Mouse (Mus musculus) lung, embryonic 15.5 days (tissue): ENCODE results near the gene Gapdh. TPM values are rescaled to one million over a fixed set of nuclear protein-coding genes. Genes with fewer than 3 reads are reported as not detected.

Experiments
- ATAC-seq: fragments of 200-750 bp; cut with Nextera tagmentation; 2 replicates; pipeline ENCODE4 v1.8.0; 2017; ENCODE audit warnings: moderate number of reproducible peaks, borderline replicate concordance; ENCODE audit not compliant: low FRiP score, low TSS enrichment; ENCODE audit errors: extremely low read depth
- H3K27ac ChIP-seq: fragments of 300-500 bp; sonication (generic); 2 replicates; pipeline ENCODE4 v1.5.1; 2015; ENCODE audit warnings: moderate library complexity, mild to moderate bottlenecking, inconsistent platforms
- H3K27me3 ChIP-seq: fragments of 300-500 bp; sonication (generic); 2 replicates; pipeline ENCODE4 v1.6.1; 2015; ENCODE audit warnings: inconsistent platforms
- H3K36me3 ChIP-seq: fragments of 300-500 bp; sonication (generic); 2 replicates; pipeline ENCODE4 v1.6.1; 2015; ENCODE audit warnings: inconsistent platforms
- H3K4me1 ChIP-seq: fragments of 300-500 bp; sonication (generic); 2 replicates; pipeline ENCODE4 v1.6.1; 2015; ENCODE audit warnings: inconsistent platforms
- H3K4me2 ChIP-seq: fragments of 300-500 bp; sonication (generic); 2 replicates; pipeline ENCODE4 v1.6.1; 2015; ENCODE audit warnings: inconsistent platforms, mild to moderate bottlenecking, moderate library complexity
- H3K4me3 ChIP-seq: fragments of 300-500 bp; sonication (generic); 2 replicates; pipeline ENCODE4 v1.5.1; 2015; ENCODE audit warnings: mild to moderate bottlenecking, inconsistent platforms
- H3K9ac ChIP-seq: fragments of 300-500 bp; sonication (generic); 2 replicates; pipeline ENCODE4 v1.6.1; 2015; ENCODE audit warnings: inconsistent platforms
- H3K9me3 ChIP-seq: fragments of 300-500 bp; sonication (generic); 2 replicates; pipeline ENCODE4 v1.6.1; 2016; ENCODE audit warnings: inconsistent platforms
- WGBS: fragments of 180-500 bp; shearing (Covaris S2); methylation state at CpG from one replicate; pipeline ENCODE4 v1.1.7; 2015; 5-methylcytosine and 5-hydroxymethylcytosine counted together
- polyA plus RNA-seq: library from polyadenylated mRNA; unstranded; fragments of >200 nt; fragmentation: Nextera tagmentation; extraction: Ambion mirVana; gene quantifications from 2 replicates; pipeline ENCODE4 v1.2.1, GENCODE M21; 2015

The Gapdh gene
- polyA plus RNA-seq, 1 experiment from 2014 or later, result 1,765 TPM

DNA sequence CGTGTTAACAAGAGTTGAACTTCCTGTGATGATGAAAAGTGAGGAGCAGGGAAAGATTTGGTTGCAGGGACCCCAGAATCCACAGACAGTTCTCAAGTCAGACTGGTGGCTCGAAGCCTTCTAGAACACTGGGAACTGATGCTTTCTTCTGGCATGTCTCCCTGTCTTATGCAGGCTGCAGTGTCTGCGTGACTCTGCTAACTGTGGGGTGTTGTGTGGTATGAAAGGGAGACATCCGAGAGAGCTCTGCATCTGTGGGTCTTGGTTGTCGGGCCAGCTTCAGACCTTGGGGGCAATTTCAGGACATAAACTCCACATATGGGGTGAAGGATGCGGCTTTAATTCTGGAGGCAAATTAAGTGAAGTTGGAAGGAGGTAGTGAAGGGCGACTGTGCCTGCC, 20.1 kb downstream of the Gapdh start:
- ATAC-seq, result no peak
- Histone ChIP-seq H3K4me3 (peak overlapping the region; percentile 64), H3K36me3 (peaks cover 26% of the 10 kb centered on the region), H3K9ac (peak overlapping the region; percentile 60; the same call in 1 of the 2 replicates), H3K9me3 (no peaks in the 10 kb centered on the region), H3K4me1 (peaks cover 46% of the 10 kb centered on the region), H3K4me2 (peak overlapping the region; percentile 89), H3K27me3 (no peaks in the 10 kb centered on the region), H3K27ac (no peak overlapping the region)
- WGBS, result 54% methylated on average over 7 of the region's 7 CpGs

DNA sequence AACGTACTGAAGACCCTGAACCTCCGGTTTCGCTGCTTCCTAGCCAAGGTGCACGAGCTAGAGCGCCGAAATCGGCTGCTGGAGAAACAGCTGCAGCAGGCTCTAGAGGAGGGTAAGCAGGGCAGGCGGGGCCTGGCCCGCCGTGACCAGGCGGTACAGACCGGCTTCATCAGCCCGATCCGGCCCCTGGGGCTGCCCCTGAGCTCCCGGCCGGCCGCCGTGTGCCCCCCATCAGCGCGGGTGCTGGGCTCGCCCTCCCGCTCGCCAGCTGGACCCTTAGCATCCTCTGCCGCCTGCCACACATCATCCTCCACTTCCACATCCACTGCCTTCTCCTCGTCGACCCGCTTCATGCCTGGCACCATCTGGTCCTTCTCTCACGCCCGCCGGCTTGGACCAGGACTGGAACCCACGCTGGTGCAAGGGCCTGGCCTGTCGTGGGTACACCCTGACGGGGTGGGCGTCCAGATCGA, 20.8 kb downstream of the Gapdh start:
- H3K4me2 ChIP-seq, result peak overlapping the region; percentile 89
- H3K27ac ChIP-seq, result peak overlapping the region; percentile 81
- peaks cover 33% of the 10 kb centered on the region for H3K36me3 ChIP-seq
- peaks cover 46% of the 10 kb centered on the region for H3K4me1 ChIP-seq
- peak overlapping the region; percentile 60 for H3K9ac ChIP-seq
- peak overlapping the region; percentile 64 for H3K4me3 ChIP-seq
- peak; percentile 63 for ATAC-seq
- 5% methylated on average over 35 of the region's 35 CpGs for WGBS
- no peaks in the 10 kb centered on the region for H3K9me3 ChIP-seq
- no peaks in the 10 kb centered on the region for H3K27me3 ChIP-seq

DNA sequence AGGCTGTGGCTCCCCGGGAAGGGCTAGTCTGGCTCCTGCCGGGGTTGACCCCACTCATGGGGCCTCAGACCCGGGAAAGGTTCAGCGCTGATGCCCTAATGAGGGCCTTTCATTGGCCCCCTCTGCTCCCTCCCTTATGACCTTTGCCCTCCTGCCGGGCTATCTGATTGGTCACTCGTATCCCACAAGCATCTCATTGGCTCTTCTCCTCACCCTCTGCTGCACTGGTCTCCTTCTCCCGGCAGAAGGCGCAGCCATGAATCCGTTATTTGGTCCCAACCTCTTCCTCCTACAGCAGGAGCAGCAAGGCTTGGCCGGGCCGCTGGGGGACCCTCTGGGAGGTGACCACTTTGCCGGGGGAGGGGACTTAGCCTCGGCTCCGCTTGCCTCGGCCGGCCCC, 21.3 kb downstream of the Gapdh start, which contains the start of gene Iffo1:
Gene Iffo1 (plus strand): TSS at position 241 of the 400 bp plus-strand sequence.
- Histone ChIP-seq H3K4me3 (peak within 1 kb of the TSS; percentile 64), H3K9me3 (no peaks in the 10 kb centered on the region), H3K4me2 (peak within 1 kb of the TSS; percentile 89), H3K27me3 (no peaks in the 10 kb centered on the region), H3K9ac (peak within 1 kb of the TSS; percentile 60), H3K4me1 (peaks cover 46% of the 10 kb centered on the region), H3K27ac (peak within 1 kb of the TSS; percentile 81), H3K36me3 (peaks cover 38% of the 10 kb centered on the region)
- 1% methylated on average over 16 of the region's 16 CpGs for WGBS
- ATAC-seq, result peak; percentile 91

DNA sequence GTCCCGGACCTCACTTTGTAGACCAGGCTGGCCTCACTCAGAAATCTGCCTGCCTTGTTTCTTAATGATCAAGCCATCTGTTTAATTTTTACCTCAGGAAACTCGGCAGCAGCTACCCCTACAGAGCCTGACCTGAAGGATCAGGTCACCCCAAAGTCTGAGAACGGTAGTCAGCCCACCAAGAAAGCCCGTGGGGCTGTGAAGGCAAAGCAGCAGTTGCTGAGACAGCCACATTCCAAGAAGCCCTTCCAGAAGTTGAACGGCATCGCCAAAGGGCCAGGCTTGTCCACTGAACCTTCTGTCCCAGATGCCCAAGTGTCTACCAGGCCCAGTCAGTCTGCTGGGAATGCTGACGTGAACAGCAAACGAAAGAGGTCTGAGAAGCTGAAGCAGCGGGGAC, 22.4 kb downstream of the Gapdh start:
- Histone ChIP-seq H3K36me3 (peaks cover 49% of the 10 kb centered on the region), H3K9me3 (no peaks in the 10 kb centered on the region), H3K9ac (no peak overlapping the region), H3K27ac (no peak overlapping the region), H3K4me3 (no peak overlapping the region), H3K4me2 (no peak overlapping the region), H3K27me3 (no peaks in the 10 kb centered on the region), H3K4me1 (peaks cover 37% of the 10 kb centered on the region)
- WGBS, result 75% methylated on average over 9 of the region's 9 CpGs
- no peak for ATAC-seq

DNA sequence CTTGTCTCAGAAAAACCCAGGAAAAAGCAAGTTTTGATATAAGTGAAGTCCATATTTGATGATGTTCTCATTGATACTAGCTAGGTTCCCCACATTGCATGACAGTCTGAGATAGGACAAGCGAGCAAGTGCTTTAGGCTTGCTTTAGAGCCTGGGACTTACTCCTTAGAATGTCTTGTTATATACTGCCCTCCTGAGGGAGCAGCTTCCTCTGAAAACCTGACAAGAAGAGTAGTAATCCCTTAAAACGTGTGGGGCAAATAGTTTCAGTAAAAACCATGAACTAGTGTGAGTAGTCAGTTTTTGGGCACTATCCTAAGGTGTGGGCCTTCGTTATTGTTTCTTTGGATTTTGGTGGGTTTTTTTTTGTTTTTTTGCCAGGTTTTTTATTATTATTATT, 23.1 kb downstream of the Gapdh start:
- Histone ChIP-seq H3K9me3 (no peaks in the 10 kb centered on the region), H3K27ac (no peak overlapping the region), H3K4me3 (no peak overlapping the region), H3K27me3 (no peaks in the 10 kb centered on the region), H3K4me2 (no peak overlapping the region), H3K36me3 (peaks cover 56% of the 10 kb centered on the region), H3K9ac (no peak overlapping the region), H3K4me1 (peaks cover 29% of the 10 kb centered on the region)
- WGBS, result 70% methylated on average over 3 of the region's 3 CpGs
- ATAC-seq, result no peak

DNA sequence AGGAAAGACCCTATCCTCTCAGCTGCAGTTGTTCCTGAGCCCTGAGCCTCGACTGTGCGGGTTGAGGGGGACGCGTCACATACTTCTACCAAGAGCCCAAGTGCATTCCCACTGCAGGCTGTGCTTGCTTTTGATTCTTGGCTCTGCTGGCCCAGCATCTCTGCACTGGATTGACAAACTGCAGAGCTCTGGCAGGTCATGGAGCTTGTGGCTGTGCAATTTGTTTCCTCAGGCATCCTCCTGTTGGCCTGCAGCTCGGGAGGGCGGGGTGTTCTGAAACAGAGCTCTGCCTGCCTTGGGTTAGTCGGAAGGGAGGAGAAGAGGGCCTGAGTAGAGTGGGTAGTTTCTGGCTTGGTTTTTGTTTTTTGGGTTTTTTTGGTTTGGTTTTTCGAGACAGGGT, 23.8 kb downstream of the Gapdh start:
- H3K36me3 ChIP-seq, result peaks cover 62% of the 10 kb centered on the region
- no peak overlapping the region for H3K4me2 ChIP-seq
- whole genome bisulfite sequencing, result 94% methylated on average over 8 of the region's 8 CpGs

DNA sequence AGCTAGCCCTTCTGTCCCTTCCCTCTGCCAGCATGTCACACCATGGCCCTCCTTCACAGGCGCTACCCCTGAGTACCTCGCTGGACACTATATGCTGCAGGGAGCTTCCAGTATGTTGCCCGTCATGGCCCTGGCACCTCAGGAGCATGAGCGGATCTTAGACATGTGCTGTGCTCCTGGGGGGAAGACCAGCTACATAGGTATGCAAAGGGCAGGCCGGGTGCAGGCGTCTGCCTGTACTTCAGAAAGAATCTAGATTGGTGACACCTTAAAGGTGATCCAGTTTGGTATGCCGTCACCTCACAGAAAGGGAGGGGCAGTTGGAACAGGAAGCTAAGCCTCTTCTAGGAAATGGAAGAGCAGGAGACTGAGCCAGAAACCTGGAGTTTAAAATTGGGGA, 26.5 kb downstream of the Gapdh start:
- no peak overlapping the region for H3K27ac ChIP-seq
- no peaks in the 10 kb centered on the region for H3K9me3 ChIP-seq
- no peak overlapping the region for H3K4me3 ChIP-seq
- no peak overlapping the region for H3K9ac ChIP-seq
- H3K27me3 ChIP-seq, result no peaks in the 10 kb centered on the region
- ATAC-seq, result no peak
- peaks cover 1% of the 10 kb centered on the region for H3K4me1 ChIP-seq
- 85% methylated on average over 7 of the region's 7 CpGs for WGBS
- H3K4me2 ChIP-seq, result no peak overlapping the region
- peaks cover 88% of the 10 kb centered on the region for H3K36me3 ChIP-seq

More for the DNA sequence above, 23.8 kb downstream of the Gapdh start:
- ATAC-seq, result no peak
- H3K4me3 ChIP-seq, result no peak overlapping the region
- no peak overlapping the region for H3K9ac ChIP-seq
- no peak overlapping the region for H3K27ac ChIP-seq
- no peaks in the 10 kb centered on the region for H3K9me3 ChIP-seq
- no peaks in the 10 kb centered on the region for H3K27me3 ChIP-seq
- H3K4me1 ChIP-seq, result peaks cover 24% of the 10 kb centered on the region

DNA sequence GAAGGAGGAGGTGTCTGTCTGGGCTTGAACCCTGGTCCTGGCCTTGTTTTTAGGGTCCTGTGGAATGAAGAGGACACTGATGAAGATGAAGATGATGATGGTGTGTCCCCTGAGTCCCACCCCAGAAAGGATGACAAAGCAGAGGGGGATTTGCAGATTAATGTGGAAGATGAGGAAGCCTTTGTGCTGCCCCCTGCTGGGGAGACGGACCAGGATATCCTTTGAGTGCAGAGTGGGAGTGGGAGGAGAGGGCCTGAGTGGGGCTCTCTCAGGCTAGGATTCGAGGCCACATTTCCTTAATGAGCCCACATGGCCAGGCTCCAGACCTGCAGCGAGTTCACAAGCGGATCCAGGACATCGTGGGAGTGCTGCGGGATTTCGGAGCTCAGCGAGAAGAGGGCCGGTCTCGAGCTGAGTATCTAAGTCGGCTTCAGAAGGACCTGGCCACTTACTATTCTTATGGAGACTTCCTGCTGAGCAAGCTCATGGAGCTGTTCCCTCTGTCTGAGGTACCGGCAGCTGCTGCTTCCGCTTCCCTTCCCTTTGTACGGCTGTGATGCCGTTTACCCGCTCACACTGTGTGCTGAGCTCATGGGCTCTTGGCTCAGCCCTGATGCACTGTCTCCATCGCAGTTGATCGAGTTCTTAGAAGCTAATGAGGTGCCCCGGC, 29.1 kb downstream of the Gapdh start:
- 0 out of 2 replicates have a peak, but pooled peaks cover 3% of the 10 kb centered on the region for H3K4me1 ChIP-seq
- H3K9ac ChIP-seq, result no peak overlapping the region
- no peak overlapping the region for H3K27ac ChIP-seq
- no peaks in the 10 kb centered on the region for H3K9me3 ChIP-seq
- WGBS, result 86% methylated on average over 19 of the region's 19 CpGs
- H3K27me3 ChIP-seq, result no peaks in the 10 kb centered on the region
- peaks cover 88% of the 10 kb centered on the region for H3K36me3 ChIP-seq
- no peak overlapping the region for H3K4me3 ChIP-seq
- H3K4me2 ChIP-seq, result no peak overlapping the region
- ATAC-seq, result no peak

DNA sequence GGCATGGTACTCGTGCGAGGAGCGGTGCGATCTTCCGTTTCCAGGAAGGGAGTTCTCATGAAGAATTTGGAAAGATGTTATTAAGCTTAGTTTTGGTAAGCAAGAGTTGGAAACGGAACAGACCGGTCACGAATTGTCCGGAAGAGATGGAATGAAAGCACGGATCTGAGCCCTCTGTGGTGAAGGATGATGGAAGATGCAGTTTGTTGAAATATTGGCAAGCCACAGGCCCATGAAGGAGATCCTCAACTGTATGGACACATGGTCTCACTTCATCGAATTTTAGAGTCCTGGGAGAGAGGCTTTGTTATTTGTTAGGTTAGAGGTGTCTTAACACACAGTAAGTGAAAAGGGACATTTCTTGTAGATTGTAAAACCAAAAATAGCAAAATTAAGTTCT, 33.8 kb downstream of the Gapdh start:
- 4% methylated on average over 11 of the region's 11 CpGs for WGBS
- peaks cover 73% of the 10 kb centered on the region for H3K36me3 ChIP-seq
- H3K4me2 ChIP-seq, result peak overlapping the region; percentile 83
- no peaks in the 10 kb centered on the region for H3K9me3 ChIP-seq
- H3K4me1 ChIP-seq, result peaks cover 7% of the 10 kb centered on the region; the same call in 1 of the 2 replicates
- no peaks in the 10 kb centered on the region for H3K27me3 ChIP-seq
- no peak overlapping the region for H3K27ac ChIP-seq
- peak overlapping the region; percentile 82 for H3K9ac ChIP-seq
- ATAC-seq, result no peak
- H3K4me3 ChIP-seq, result peak overlapping the region; percentile 82

DNA sequence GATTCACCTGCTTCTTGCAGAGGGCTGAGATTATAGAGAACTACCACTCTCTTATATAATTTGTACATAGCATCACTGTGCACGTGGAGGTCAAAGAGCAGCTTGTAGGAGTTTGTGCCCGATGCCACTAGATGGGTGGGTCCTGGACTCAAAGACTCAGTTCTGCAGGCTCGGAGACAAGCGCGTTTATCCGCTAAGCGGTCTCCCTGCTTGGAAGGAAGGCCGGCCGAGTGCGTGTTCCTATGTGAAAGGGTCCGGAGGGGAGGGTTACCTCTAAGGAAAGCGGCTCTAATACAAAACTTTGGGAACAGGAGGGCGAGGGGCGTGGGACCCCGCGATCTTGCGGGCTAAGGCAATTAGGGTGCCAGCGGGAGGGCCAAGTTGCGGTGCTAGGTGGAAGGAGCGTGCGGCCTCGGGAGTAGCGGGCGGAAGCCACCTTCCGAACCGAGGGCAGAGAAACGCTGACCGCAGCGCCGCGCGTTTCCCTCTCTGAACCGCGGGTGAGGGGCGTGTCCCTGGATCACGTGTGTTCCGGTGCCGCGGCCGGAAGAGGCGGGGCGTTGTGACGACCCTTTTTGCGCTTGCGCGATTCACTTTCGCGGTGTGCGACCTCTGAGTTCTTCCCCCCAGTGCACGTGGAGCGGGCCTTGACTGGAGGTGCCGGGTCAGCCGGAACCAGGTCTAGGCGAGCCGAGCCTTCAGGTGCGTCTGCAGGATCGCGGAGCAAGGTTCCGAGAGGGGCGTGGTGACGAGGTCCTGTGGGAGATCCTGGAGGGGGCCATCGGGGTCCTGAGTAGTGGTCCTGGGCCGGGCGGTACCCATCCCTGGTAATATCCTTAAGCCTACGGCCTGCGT, 34.7 kb downstream of the Gapdh start, which contains the start of gene Nop2:
Gene Nop2 (plus strand): TSS at position 608 of the 855 bp plus-strand sequence.
- ATAC-seq, result peak; percentile 95
- 1% methylated on average over 64 of the region's 66 CpGs for WGBS
- peak within 1 kb of the TSS; percentile 82 for H3K9ac ChIP-seq
- H3K27ac ChIP-seq, result peak within 1 kb of the TSS; percentile 86
- H3K4me1 ChIP-seq, result peaks cover 7% of the 10 kb centered on the region; the same call in 1 of the 2 replicates
- H3K4me2 ChIP-seq, result peak within 1 kb of the TSS; percentile 83
- no peaks in the 10 kb centered on the region for H3K9me3 ChIP-seq
- peak within 1 kb of the TSS; percentile 82 for H3K4me3 ChIP-seq
- H3K27me3 ChIP-seq, result no peaks in the 10 kb centered on the region
- H3K36me3 ChIP-seq, result peaks cover 73% of the 10 kb centered on the region

DNA sequence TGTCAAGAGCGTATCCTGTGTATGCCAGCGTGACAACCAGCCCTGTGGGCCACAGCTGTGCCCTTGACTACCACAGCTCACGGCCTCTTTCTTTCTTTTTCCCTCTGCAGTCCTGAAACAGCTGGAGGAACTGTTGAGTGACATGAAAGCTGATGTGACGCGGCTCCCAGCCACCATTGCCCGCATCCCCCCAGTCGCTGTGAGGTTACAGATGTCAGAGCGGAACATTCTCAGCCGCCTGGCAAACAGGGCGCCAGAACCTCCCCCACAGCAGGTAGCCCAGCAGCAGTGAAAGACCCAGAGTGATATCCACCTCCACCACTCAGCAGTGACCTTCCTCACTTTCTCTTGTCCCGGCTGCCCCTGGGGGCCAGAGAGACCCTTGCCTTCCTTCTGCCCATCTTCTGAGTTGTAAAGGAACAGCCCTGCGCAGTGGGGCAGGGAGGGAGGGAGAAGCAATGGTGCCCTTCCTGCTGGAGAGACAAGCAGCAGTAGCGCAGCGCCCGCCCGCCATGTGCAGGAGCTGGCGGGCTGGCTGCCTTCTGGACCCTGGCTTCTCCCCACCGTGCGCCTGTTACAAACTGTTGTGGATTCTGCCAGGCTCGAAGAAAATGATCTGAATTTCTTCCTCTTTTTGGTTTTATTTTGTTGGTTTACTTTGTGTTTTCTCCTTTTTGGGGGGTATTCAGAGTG, 36.4 kb downstream of the Gapdh start:
- Histone ChIP-seq H3K9ac (no peak overlapping the region), H3K27me3 (no peaks in the 10 kb centered on the region), H3K9me3 (no peaks in the 10 kb centered on the region), H3K4me3 (no peak overlapping the region), H3K4me2 (no peak overlapping the region), H3K4me1 (peaks cover 7% of the 10 kb centered on the region; the same call in 1 of the 2 replicates), H3K27ac (no peak overlapping the region), H3K36me3 (peaks cover 74% of the 10 kb centered on the region)
- ATAC-seq, result no peak
- 86% methylated on average over 20 of the region's 20 CpGs for WGBS
